Mouse (Mus musculus) ES-E14 (cell line): ENCODE measurements at regions not wholly inside any gene's neighbourhood (a gene's known extent, or its start where the extent isn't known, plus 50 kb on each side); places are given as distances from the start of the nearest gene placed in this dataset.

Experiments used
- HCFC1 ChIP-seq: IDR thresholded peaks from 2 replicates; pipeline ENCODE4 v1.6.1; 2012; ENCODE audit warnings: low read length, inconsistent platforms, borderline replicate concordance; ENCODE audit not compliant: insufficient read depth
- MAFK ChIP-seq: IDR thresholded peaks from 2 replicates; pipeline ENCODE4 v1.6.1; 2014; ENCODE audit warnings: mild to moderate bottlenecking, low read depth, low read length, inconsistent platforms; ENCODE audit not compliant: insufficient read depth
- ZC3H11A ChIP-seq: IDR thresholded peaks from 2 replicates; pipeline ENCODE4 v1.6.1; 2012; ENCODE audit warnings: low read depth, mild to moderate bottlenecking, inconsistent platforms, low read length, borderline replicate concordance
- ZNF384 ChIP-seq: IDR thresholded peaks from 2 replicates; pipeline ENCODE4 v1.6.1; 2012; ENCODE audit warnings: low read depth, low read length, inconsistent platforms

GRCm38 (mm10) chr13:97363214-97363613 is 122.3 kb downstream of the Enc1 start:
- TF ChIP-seq ZC3H11A (no peak), ZNF384 (no peak), HCFC1 (no peak), MAFK (no peak)
